Mouse (Mus musculus): ENCODE results near the gene Lrat.

DNA sequence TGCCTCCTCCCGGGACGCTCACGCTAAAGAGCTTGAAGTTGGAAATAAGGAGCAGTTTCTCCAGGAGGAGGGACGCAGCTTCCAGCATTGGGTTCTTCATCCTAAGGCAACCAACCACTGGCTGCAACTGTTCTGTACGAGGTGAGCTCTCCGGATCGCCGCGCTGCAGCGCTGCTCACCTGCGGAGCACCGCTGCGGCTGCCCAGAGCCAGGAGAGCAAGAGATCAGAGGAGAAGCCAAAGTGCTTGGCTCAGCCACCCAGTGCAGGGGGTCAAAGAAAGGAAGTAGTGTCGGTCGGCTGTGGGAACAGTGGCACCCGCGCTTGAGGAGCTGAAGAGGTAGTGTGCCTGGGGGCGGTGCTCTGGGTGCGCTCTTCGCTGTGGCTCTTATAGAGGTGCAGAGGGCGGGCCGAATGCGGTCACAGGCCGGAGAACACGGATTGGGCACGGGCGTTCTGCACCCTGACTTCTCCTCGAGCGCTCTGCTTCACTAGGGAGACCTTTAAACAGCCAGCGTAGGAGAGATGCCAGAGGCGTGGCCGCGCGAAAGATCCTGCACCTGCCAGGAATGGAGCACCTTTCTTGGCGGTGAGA, at the start of gene Lrat:
- TF ChIP-seq CTCF (IDR thresholded peaks at IDR 0.05; ENCODE audit: low read depth, low read length) (no peak), GATA1 (IDR thresholded peaks at IDR 0.05; ENCODE audit: borderline replicate concordance, low read length) (no peak), GATA2 (IDR thresholded peaks at IDR 0.05; ENCODE audit: borderline replicate concordance, low read depth, low read length) (no peak)

Measured in G1E (cell line).